Mouse (Mus musculus) hematopoietic stem cell, adult 5-6 weeks (primary cell): Measurements from ENCODE around the gene Astl. TPM values are rescaled to one million over a fixed set of nuclear protein-coding genes. Genes with fewer than 3 reads are reported as not detected.

Source experiments
- ATAC-seq, 2 experiments: fragments of 125-278 bp in 1 of 2; replicated peaks in 1 of 2; 2 replicates each; pipeline ENCODE4 v1.8.0; 2016 to 2017; ENCODE audit warnings: inconsistent platforms in 2 of 2, mild to moderate bottlenecking in 2 of 2, moderate number of reproducible peaks in 2 of 2, low read depth in 1 of 2, moderate TSS enrichment in 1 of 2; ENCODE audit not compliant: low FRiP score in 2 of 2, poor library complexity in 2 of 2, severe bottlenecking in 2 of 2, insufficient read depth in 1 of 2, low TSS enrichment in 1 of 2
- total RNA-seq: library from RNA; stranded (forward); fragments of 172-1452, 232-1000 nt; gene quantifications from 2 replicates; pipeline ENCODE4 v1.2.3, GENCODE M21; 2017

Gene Astl
- total RNA-seq, 1 experiment from 2014 or later, result 0.05 TPM

DNA sequence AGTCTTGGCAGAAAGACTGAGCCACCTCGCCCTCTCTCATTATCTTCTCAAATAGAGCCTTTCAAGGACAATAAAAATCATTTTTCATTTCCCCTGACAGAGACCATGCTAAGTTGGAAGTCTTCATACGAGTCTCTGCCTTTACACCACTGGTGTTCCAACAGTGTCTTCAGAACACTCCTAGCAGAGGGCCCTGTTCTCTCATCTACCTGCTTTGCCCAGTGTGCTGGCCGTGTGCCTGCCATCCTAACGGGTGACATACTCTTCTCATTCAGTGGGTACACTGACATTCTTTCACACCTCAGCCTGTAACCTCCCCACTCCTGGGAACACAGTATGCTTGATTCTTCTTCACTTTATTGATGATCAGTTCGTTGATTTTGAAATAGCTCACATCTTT, 22.0 kb upstream of the Astl start:
- no peak for ATAC-seq

DNA sequence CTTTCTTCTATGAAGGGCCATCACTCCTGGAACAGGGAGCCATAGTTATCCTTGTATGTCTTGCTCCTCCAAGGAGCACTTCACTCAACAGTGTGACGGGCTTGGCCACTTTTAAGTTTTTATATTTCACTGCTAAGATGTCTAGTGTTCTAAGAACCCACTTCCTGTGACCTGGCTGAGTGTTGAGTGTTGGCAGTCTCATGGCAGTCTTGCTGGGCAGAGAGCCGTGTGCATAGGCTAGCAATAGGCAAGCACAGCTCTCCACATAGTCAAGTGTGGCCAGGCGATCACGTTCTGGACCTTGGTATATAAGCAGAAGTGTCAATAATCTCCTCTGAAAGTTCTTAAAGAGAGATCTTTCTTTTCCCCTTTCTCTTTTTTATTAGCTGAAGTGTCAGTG, 20.3 kb upstream of the Astl start:
- ATAC-seq, result no peak

DNA sequence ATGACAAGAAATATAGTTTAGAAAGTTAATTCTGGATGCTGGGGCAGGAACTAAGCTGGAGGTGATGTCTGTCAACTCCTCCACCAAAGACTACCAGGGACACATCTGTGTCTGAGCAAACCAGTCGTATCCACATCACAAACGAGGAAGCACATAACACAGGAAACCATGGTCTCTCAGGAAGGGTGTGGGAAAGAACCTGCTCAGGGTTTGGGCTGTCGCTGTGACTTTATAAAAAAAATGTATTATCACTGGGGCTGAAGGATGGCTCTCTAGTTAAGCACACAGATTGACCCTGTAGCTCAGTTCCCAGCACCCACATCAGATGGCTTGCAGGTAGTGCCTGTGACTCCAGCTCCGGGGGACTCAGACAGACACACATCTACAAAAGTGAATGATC, 19.4 kb upstream of the Astl start:
- ATAC-seq, result peak in 1 of 2 experiments; percentile 5; a peak in 1 of 4 replicates

DNA sequence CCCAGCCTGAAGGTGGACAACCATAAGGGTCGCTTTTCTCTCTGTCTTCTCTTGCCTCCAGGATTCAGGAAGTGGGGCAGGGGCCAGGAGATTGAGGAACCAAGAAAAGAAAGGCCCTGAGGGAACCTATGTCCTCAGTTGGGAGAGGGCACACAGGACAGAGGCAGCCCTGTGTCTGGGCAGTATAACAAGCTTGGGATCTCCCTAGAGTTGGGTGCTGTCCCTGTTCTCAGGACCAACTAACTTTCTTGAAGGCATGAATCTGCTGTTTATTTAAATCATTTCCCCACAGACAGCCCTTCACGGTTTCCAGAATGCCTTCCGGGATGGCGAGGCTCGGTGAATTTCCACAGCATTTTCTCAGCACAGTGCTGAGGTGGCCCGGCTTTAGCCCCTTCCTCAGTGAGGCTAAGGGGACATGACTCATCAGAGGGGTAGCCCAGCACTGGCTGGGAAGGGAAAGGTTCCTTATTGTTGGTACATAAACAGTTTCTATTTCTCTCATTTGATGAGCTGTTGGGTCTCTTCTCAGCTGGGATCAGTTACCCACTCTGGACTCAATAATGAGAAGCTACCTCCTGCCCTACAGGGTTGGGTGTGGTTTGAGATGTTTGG, 15.7 kb upstream of the Astl start:
- ATAC-seq, result no peak

DNA sequence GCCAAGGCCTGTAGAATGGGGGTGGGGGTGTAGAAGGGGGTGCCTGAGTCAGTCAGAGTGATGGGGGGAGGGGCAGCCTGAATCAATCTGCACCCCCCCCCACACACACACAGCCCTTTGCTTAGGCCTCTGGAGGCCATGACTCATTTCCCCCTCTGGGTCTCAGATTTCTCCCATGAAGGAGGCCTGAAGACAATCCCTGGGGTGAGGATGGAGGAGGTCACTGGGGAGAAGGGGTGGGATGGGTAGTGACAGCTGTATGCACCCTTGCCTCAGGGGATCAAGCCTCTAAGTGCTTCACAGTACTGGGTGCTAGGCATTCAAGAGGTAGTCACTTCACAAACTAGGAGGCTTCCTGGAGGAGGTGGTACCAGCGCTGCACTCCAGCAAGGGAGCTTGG, 14.8 kb upstream of the Astl start:
- no peak for ATAC-seq

DNA sequence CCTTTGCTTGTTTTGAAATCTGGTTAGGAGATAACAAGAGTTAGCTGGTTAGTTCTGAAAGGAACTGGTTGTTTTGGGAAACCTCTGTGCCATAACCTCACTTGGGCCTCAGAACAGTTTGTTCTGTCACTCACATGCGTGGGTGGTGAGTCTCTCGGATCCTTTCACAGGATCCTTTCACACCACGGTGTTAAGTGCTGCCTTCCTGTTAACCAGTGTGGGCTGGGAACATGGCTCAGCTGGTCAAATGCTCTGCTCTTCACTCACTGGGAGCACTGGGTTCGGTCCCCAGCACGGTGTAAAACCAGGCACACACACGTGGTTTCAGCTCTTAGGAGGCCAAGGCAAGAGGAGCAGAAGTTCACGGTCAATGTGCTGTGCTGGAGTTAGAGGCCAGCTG, 14.0 kb upstream of the Astl start:
- ATAC-seq, result no peak

DNA sequence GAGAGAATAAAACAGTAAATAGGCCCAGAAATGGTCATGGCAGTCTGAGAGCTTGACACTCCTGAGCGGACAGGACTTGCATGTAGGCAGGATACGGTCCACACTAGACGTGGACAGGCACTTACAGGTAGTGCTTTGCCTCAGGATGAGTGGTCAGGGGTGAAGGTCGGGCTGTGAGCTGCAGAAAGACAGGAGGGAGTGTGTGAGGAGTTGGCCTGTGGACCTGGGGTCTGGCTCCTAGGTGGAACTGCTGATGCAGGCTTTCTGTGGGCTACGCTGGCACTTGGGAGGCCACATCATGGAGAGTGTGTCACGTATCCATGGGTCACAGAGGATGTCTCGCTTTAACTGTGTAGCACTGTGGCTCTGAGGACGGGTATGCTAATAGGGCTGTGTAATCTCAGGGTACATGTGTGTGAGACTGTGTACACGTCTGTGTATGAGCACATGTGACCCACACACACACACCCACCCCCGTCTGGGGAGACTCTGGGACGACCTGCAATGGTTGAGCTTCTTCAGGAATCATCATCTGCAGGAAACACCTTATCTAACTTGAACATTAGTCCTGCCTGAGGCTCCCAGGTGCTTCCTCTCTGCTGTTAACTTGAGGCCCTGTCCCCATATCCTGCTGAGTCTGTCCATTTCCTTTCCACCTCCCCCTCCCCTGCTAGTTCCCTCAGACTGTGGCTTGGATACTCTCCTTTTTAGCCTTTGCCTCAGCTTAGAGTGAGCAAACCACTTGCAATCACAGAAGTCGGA, 10.2 kb upstream of the Astl start:
- ATAC-seq, result peak; percentile 84 to 91

DNA sequence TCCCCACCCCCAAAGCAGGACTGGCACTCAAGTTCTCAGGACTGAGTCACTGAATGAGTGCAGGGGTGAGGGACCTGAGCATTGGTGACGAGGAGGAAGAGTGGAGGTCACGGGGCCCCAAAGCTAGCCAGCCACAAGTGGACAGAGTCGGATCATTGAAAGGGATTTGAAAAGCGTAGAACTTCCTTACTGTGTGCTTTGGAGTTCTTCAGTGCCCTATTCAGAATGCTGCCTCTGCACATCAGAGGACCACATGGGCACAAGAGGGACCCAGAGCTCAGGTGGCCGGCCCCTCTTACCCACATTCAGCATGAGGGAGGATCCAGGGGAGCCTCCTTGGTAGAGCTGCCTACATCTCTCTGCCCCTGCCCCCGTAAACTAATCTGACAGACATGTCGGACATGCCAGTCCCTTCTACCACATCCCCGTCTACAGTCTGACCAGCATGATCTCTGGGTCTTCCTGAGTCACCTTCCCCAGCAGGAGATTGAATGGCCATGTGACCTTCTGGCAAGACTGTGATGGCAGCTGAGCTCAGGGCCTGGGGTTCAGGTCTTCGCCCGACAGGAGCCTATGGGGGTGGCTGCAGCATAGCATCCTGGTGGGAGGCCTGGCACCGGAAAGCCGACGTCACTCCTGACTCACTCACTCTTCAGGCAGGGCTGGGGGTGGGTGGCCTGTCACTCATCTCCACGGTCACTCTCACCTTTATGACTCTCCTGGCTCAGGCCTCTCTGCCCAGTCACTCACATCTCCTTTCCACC, 5.5 kb upstream of the Astl start:
- no peak for ATAC-seq

DNA sequence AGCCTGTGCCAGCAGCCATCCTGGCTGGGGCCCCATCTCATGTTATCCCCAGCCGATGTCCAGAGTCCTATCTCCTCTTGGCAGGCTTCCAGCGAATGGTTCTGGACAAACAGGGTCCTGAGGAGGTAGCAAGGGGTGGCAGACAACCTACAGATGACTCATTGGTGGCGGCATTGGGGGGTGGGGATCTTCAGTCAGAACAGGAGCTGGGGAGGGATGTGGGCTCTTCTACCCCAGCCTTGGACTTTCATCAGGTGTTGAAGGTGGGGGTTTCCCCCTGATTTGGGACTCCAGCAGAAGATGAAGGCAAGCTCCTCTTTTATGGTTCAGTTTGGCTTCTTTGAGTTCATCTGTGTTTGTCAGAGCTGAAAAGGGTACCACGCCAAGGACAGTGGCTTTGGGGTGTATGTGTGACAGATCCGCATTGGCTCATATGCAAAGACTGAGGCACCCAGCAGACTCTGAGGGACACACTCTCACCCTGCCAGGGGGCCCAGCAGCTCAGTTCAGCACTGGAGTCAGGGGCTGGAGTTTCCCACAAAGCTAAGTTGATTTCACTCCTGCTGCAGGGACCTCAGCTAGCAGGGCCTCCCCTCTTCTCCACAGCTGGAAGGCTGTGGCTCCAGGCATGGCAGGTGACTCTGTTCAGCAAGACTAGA, 4.4 kb upstream of the Astl start:
- ATAC-seq, result no peak

DNA sequence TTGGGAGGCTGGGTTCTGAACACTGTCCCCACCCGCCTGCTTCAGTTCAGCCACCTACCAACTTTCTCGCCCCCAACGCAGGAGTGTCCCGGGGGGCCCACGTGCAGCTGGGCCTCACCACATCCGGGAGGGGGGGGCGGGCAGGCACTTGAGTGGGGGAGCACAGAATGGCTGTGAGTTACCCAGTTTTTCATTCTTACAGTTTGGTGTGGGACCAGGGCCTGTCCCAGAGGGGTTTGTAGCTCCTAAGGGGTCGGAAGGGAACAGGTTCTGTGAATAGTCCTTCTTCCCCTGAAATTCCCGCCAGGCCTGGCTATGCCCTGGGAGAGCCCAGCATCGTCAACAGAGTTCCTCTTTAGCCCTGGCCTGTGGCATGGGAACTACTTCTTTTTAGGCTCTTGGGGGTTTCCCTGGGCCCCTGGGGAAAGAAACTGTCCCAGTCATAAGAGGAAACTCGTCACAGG, 3.3 kb upstream of the Astl start:
- 0 out of 4 replicates have a peak, but pooled peaks of 1 of the 2 experiments have one; percentile 19 for ATAC-seq

DNA sequence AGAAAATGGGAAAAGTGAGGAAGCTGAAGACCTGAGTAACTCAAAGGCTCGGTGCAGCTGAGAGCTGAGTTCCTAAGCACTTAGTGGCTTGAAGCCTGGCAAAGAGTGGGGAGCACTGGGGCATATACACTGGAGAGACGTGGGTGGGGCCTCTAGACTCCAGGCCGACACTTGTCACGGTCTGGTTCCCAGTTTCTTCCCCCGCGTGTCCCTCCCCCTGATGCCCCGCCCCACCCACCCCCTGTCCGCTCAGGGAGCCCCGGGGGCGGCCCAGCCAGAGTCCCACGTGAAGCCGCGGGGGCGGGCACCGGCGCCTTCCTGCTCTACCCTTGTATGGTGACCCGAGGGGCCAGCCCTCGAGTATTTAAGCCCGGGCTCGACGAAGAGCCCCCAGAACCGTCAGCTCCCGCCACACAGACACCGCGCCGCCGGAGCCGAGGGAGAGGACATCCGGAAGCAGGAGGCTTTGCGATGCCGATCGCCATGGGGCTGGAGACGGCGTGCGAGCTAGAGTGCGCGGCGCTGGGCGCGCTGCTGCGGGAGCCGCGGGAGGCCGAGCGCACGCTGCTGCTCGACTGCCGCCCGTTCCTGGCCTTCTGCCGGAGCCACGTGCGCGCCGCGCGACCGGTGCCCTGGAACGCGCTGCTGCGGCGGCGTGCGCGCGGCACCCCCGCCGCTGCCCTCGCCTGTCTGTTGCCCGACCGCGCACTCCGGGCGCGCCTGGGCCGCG, 2.5 kb upstream of the Astl start, which contains the start of gene Dusp2:
Dusp2 (plus strand) TSS at position 393 of the 730 bp plus-strand sequence.
- peak; percentile 50 to 65 for ATAC-seq

DNA sequence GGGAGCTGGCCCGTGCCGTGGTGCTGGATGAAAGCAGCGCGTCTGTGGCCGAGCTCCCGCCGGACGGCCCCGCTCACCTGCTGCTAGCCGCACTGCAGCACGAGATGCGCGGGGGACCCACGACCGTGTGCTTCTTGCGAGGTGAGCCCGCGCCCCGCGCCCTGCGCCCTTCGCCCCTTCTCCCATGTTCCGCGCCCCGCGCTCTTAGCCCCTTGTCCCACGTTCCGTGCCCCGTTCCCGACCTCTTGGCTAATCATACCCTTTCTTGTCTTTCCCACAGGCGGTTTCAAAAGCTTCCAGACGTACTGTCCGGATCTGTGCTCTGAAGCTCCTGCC, 2.0 kb upstream of the Astl start:
- no peak for ATAC-seq

DNA sequence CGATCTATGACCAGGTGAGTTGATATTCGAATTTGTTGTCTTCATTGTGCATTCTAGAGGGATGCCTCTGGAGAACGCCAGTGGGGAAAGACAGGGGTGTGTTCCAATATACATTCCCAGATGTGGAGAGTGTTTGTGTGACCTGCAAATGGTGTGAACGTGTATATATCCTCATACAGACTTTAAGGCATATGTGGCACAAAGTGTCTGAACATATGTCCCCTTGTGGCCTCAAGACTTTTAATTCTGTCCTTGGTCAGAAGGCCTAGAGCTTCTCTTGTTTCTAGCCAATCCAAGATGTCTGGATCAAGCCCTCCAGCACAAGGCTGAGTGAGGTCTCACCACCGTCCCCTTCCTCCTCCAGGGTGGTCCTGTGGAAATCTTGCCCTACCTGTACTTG, 1.6 kb upstream of the Astl start:
- ATAC-seq, result no peak

DNA sequence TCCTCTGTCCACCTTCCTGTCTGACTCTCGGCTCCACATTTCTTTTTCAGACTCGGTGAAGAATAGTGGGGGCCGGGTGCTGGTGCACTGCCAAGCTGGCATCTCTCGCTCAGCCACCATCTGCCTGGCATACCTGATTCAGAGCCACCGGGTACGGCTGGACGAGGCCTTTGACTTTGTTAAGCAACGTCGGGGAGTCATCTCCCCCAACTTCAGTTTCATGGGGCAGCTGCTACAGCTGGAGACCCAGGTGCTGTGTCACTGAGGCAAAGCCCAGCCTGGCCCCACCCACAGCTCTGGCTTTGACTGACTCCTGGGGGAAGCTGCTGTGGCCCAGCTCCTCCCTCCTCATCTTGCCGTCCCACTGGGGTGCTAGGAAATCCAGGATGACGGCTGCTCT, 908 bp upstream of the Astl start:
- ATAC-seq, result 0 out of 4 replicates have a peak, but pooled peaks of 1 of the 2 experiments have one; percentile 2

DNA sequence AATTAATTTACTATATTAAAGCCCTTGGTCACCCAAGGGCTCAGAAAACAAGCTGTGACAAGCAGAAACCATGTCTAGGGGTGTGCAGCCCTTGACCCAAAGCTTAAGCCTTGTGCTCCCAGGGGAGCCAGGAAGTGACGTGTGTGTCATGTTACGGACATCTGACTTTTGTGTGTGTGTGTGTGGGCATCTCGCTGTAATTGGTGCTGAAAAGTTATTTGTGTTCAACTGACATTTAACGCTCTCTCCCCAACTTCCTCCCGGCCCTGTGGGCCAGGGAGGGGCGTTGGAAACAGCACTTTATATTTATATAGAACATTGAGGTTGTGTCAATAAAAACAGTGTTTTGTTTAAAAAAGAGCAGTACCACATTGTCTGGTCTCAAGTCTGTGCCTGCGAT, 427 bp upstream of the Astl start:
- no peak for ATAC-seq

DNA sequence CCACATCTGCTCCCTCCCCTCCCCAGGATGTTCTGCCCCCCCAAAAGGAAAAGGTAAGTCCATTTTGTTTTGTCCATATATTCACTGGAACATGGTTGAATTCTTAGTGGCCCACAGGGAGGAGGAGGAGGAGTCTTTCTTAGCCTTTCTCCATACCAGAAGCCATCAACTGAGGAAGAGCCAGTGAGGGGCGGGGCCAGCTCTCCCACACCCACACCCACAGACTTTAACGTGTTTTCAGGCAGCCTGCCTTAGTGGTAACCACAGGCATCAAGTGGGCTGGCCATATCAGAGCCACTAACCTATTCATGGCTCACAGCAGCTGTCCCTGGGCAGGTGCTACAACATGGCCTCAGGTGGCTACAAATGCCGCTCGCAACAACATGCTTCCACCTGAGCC, 394 bp downstream of the Astl start:
- ATAC-seq, result peak; percentile 18 to 29; a peak in 3 of 4 replicates

DNA sequence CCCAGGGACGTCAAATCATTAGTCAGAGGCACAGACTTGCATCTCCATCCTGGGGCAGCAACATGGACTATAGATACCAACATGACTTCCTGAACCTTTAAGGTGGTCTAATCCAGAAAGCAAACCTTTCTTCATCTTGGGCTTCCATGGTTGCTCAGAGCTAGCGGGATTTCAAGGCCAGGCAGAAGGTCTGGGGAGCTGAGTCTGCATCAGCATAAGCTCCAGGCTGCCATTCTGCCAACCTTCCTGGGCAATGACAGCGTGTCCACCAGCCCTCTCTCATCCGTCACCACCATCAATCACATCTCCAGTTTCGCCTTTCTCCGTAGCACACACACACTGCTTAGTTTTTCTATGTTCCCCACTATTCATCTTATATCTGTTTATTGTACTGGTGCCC, 823 bp downstream of the Astl start:
- no peak for ATAC-seq
